Mouse (Mus musculus) stomach, postnatal 0 days (tissue): ENCODE measurements at regions not wholly inside any gene's neighbourhood (a gene's known extent, or its start where the extent isn't known, plus 50 kb on each side); places are given as distances from the start of the nearest gene placed in this dataset.

Experiments used
- CTCF ChIP-seq: IDR thresholded peaks from 2 replicates; pipeline ENCODE4 v1.5.1; 2016; ENCODE audit warnings: antibody characterized with exemption, low read depth, mild to moderate bottlenecking, moderate library complexity
- EP300 ChIP-seq: optimal IDR thresholded peaks from 2 replicates; pipeline ENCODE3; 2016; ENCODE audit warnings: antibody characterized with exemption

- no peak for TF ChIP-seq CTCF
- TF ChIP-seq EP300: no peak
These were observed 294.4 kb downstream of the Eipr1 start for GRCm38 (mm10) chr12:29046009-29046408.
